In genomic region chr9:43730284-43731027, GRCm38 (mm10) we compare ENCODE assay signal across 8 mouse cellular contexts. TPM values are rescaled to one million over a fixed set of nuclear protein-coding genes. Genes with fewer than 3 reads are reported as not detected.
DNase-seq lines count a peak whose midpoint lies in the region; ATAC-seq and TF ChIP-seq lines count a peak whose summit lies in the region.

No protein-coding gene starts in this region.

- TF ChIP-seq CTCF in liver, adult 2 months (IDR thresholded peaks at IDR 0.05; ENCODE audit: low read depth, low read length) = peak; percentile 91

- no peaks in the 10 kb centered on the region for H3K27me3 ChIP-seq in liver, adult 2 months (ENCODE audit: control insufficient read depth, insufficient read depth, low read length)
- H3K27me3 ChIP-seq in liver, embryonic 11.5 days (replicated peaks; ENCODE audit: control insufficient read depth, insufficient read depth, low read length) = peaks cover 3% of the 10 kb centered on the region; the same call in 1 of the 2 replicates
- peaks cover 8% of the 10 kb centered on the region; the same call in 1 of the 2 replicates for H3K27me3 ChIP-seq in forebrain, embryonic 12.5 days
- 0 out of 2 replicates have a peak, but pooled peaks cover 23% of the 10 kb centered on the region for H3K27me3 ChIP-seq in hindbrain, embryonic 13.5 days
- H3K27me3 ChIP-seq in limb, embryonic 10.5 days (ENCODE audit: low read depth, poor library complexity, severe bottlenecking) = peaks cover 62% of the 10 kb centered on the region
- no peaks in the 10 kb centered on the region for H3K27me3 ChIP-seq in neural tube, embryonic 11.5 days (ENCODE audit: control insufficient read depth, insufficient read depth, low read length)

- DNase-seq in liver, adult 2 months (ENCODE audit: extremely low read depth, low read depth, low spot score) = peak; percentile 49
- no peak for DNase-seq in liver, embryonic 11.5 days (ENCODE audit: low spot score)
- peak; percentile 73 for DNase-seq in adrenal gland, postnatal 10 days
- DNase-seq in limb, embryonic 10.5 days (ENCODE audit: low spot score) = peak; percentile 74
- peak; percentile 72 for DNase-seq in neural tube, embryonic 11.5 days (ENCODE audit: low spot score)

- H3K36me3 ChIP-seq in liver, adult 2 months (ENCODE audit: control insufficient read depth, insufficient read depth, low read length) = no peaks in the 10 kb centered on the region
- H3K36me3 ChIP-seq in liver, embryonic 11.5 days (ENCODE audit: control insufficient read depth, insufficient read depth, low read length) = no peaks in the 10 kb centered on the region
- H3K36me3 ChIP-seq in forebrain, embryonic 12.5 days (replicated peaks) = no peaks in the 10 kb centered on the region
- no peaks in the 10 kb centered on the region for H3K36me3 ChIP-seq in hindbrain, embryonic 13.5 days
- H3K36me3 ChIP-seq in limb, embryonic 10.5 days = no peaks in the 10 kb centered on the region
- H3K36me3 ChIP-seq in neural tube, embryonic 11.5 days (ENCODE audit: control insufficient read depth, insufficient read depth, low read length) = no peaks in the 10 kb centered on the region

- ATAC-seq in liver, embryonic 11.5 days (replicated peaks; ENCODE audit: low FRiP score) = no peak
- ATAC-seq in forebrain, embryonic 12.5 days (ENCODE audit: low FRiP score) = peak; percentile 70; the same call in 1 of the 2 replicates
- peak; percentile 22; the same call in 1 of the 2 replicates for ATAC-seq in hindbrain, embryonic 13.5 days (ENCODE audit: low FRiP score)
- ATAC-seq in neural tube, embryonic 11.5 days (ENCODE audit: insufficient read depth, low FRiP score, low TSS enrichment) = no peak; the same call in 1 of the 2 replicates
- ATAC-seq in erythroid progenitor cell, adult 5-6 weeks (replicated peaks; ENCODE audit: low FRiP score, poor library complexity, severe bottlenecking) = no peak

- no peaks in the 10 kb centered on the region for H3K9me3 ChIP-seq in liver, embryonic 11.5 days (ENCODE audit: control insufficient read depth, low read length)
- no peaks in the 10 kb centered on the region for H3K9me3 ChIP-seq in forebrain, embryonic 12.5 days
- H3K9me3 ChIP-seq in hindbrain, embryonic 13.5 days = no peaks in the 10 kb centered on the region
- H3K9me3 ChIP-seq in limb, embryonic 10.5 days (replicated peaks) = no peaks in the 10 kb centered on the region
- no peaks in the 10 kb centered on the region for H3K9me3 ChIP-seq in neural tube, embryonic 11.5 days (ENCODE audit: control insufficient read depth, low read length)

- H3K27ac ChIP-seq in liver, adult 2 months (replicated peaks; ENCODE audit: insufficient read depth, low read depth, low read length) = no peak overlapping the region
- no peak overlapping the region for H3K27ac ChIP-seq in liver, embryonic 11.5 days (ENCODE audit: low read depth, low read length)
- no peak overlapping the region; the same call in 1 of the 2 replicates for H3K27ac ChIP-seq in forebrain, embryonic 12.5 days
- H3K27ac ChIP-seq in hindbrain, embryonic 13.5 days = no peak overlapping the region
- H3K27ac ChIP-seq in limb, embryonic 10.5 days = no peak overlapping the region
- no peak overlapping the region for H3K27ac ChIP-seq in neural tube, embryonic 11.5 days (ENCODE audit: low read depth, low read length)

- H3K4me2 ChIP-seq in liver, embryonic 11.5 days = no peak overlapping the region
- no peak overlapping the region; the same call in 1 of the 2 replicates for H3K4me2 ChIP-seq in forebrain, embryonic 12.5 days
- H3K4me2 ChIP-seq in hindbrain, embryonic 13.5 days = no peak overlapping the region
- H3K4me2 ChIP-seq in neural tube, embryonic 11.5 days (ENCODE audit: low read depth) = no peak overlapping the region

- no peak for TF ChIP-seq POLR2A in liver, adult 2 months (IDR thresholded peaks at IDR 0.05; ENCODE audit: extremely low read depth, insufficient read depth, low read length)

- 35% methylated on average over 22 of the region's 22 CpGs for whole genome bisulfite sequencing in liver, adult 2 months
- WGBS in liver, embryonic 11.5 days = 28% methylated on average over 22 of the region's 22 CpGs
- 8% methylated on average over 22 of the region's 22 CpGs for WGBS in forebrain, embryonic 12.5 days
- 14% methylated on average over 22 of the region's 22 CpGs for WGBS in hindbrain, embryonic 13.5 days
- WGBS in limb, embryonic 10.5 days = 19% methylated on average over 22 of the region's 22 CpGs
- 13% methylated on average over 21 of the region's 22 CpGs for WGBS in neural tube, embryonic 11.5 days

- H3K79me2 ChIP-seq in liver, adult 2 months (ENCODE audit: control insufficient read depth, insufficient read depth, low read length) = no peaks in the 10 kb centered on the region

- H3K9ac ChIP-seq in liver, adult 2 months (ENCODE audit: low read depth, low read length) = no peak overlapping the region
- H3K9ac ChIP-seq in liver, embryonic 11.5 days (ENCODE audit: low read depth, low read length) = no peak overlapping the region
- H3K9ac ChIP-seq in forebrain, embryonic 12.5 days = 0 out of 2 replicates have a peak overlapping the region, but pooled peaks have one; percentile 5
- H3K9ac ChIP-seq in hindbrain, embryonic 13.5 days = no peak overlapping the region; the same call in 1 of the 2 replicates
- H3K9ac ChIP-seq in neural tube, embryonic 11.5 days (ENCODE audit: low read length) = no peak overlapping the region

- no peaks in the 10 kb centered on the region for H3K4me1 ChIP-seq in liver, adult 2 months (ENCODE audit: control insufficient read depth, insufficient read depth, low read length)
- peaks cover 11% of the 10 kb centered on the region for H3K4me1 ChIP-seq in liver, embryonic 11.5 days (replicated peaks; ENCODE audit: control insufficient read depth, insufficient read depth, low read length)
- peaks cover 29% of the 10 kb centered on the region for H3K4me1 ChIP-seq in forebrain, embryonic 12.5 days
- H3K4me1 ChIP-seq in hindbrain, embryonic 13.5 days (replicated peaks) = peaks cover 41% of the 10 kb centered on the region
- H3K4me1 ChIP-seq in limb, embryonic 10.5 days = peaks cover 30% of the 10 kb centered on the region
- H3K4me1 ChIP-seq in neural tube, embryonic 11.5 days (ENCODE audit: control insufficient read depth, insufficient read depth, low read length) = peaks cover 9% of the 10 kb centered on the region

- H3K4me3 ChIP-seq in liver, adult 2 months (ENCODE audit: insufficient read depth, low read depth, low read length) = no peak overlapping the region
- H3K4me3 ChIP-seq in liver, embryonic 11.5 days (ENCODE audit: low read depth, low read length) = no peak overlapping the region
- H3K4me3 ChIP-seq in forebrain, embryonic 12.5 days (replicated peaks) = no peak overlapping the region
- H3K4me3 ChIP-seq in hindbrain, embryonic 13.5 days = no peak overlapping the region
- H3K4me3 ChIP-seq in limb, embryonic 10.5 days = no peak overlapping the region
- H3K4me3 ChIP-seq in neural tube, embryonic 11.5 days (ENCODE audit: low read depth, low read length) = no peak overlapping the region

RNA-seq across cellular contexts. Expression of gene Nectin1, which starts 13.3 kb away (rescaled TPM):
- total RNA-seq in liver, adult 2 months (2014; rRNA removed) = 4.0 and 10.3 TPM in 2 replicates
- polyA plus RNA-seq in liver, adult 2 months (2012; rRNA removed) = 38.6 and 48.0 TPM in 2 replicates
- 2.4 and 2.6 TPM in 2 replicates for polyA plus RNA-seq in liver, embryonic 11.5 days (2014; fragmentation: Nextera tagmentation; extraction: Ambion mirVana)
- 10 to 100 TPM; 18.2 to 21.7 TPM for total RNA-seq in adrenal gland, postnatal 10 days (2021)
- polyA plus RNA-seq in forebrain, embryonic 12.5 days (2016; fragmentation: Nextera tagmentation; extraction: Ambion mirVana) = 11.4 and 12.1 TPM in 2 replicates
- 13.6 and 13.8 TPM in 2 replicates for polyA plus RNA-seq in hindbrain, embryonic 13.5 days (2015; fragmentation: Nextera tagmentation; extraction: Ambion mirVana)
- 3.8 and 4.2 TPM in 2 replicates for polyA plus RNA-seq in limb, embryonic 10.5 days (2016; fragmentation: Nextera tagmentation; extraction: Ambion mirVana)
- polyA plus RNA-seq in neural tube, embryonic 11.5 days (2014; fragmentation: Nextera tagmentation; extraction: Ambion mirVana) = 10.3 and 10.9 TPM in 2 replicates
- 0.36 TPM in 1 of 2 replicates, not detected in the other for total RNA-seq in erythroid progenitor cell, adult 5-6 weeks (2015; ENCODE audit: low replicate concordance)
- total RNA-seq in erythroid progenitor cell, adult 5-6 weeks (2017; ENCODE audit: low replicate concordance) = not detected in 2 replicates

Comparison
In these comparisons a context has a peak if more than half of its experiments do, and no peak if none do; other contexts are left out.
1. ATAC-seq: peak in forebrain, embryonic 12.5 days (single experiment) and hindbrain, embryonic 13.5 days (single experiment); none in liver, embryonic 11.5 days (single experiment), neural tube, embryonic 11.5 days (single experiment) and erythroid progenitor cell, adult 5-6 weeks (single experiment).